Mouse (Mus musculus) adrenal gland, adult 8-10 months (tissue): ENCODE measurements around the gene Nedd8. TPM values are rescaled to one million over a fixed set of nuclear protein-coding genes. Genes with fewer than 3 reads are reported as not detected.

Experiments
- DNase-seq: peaks from one replicate; pipeline ENCODE4 v3.0.0; 2022
- total RNA-seq, 4 experiments: library from RNA; stranded (reverse); gene quantifications; 2 replicates each; pipeline ENCODE4 v1.2.4; 2022

The Nedd8 gene
- total RNA-seq, 4 experiments from 2014 or later = 299 to 385 (median 359) TPM

DNA sequence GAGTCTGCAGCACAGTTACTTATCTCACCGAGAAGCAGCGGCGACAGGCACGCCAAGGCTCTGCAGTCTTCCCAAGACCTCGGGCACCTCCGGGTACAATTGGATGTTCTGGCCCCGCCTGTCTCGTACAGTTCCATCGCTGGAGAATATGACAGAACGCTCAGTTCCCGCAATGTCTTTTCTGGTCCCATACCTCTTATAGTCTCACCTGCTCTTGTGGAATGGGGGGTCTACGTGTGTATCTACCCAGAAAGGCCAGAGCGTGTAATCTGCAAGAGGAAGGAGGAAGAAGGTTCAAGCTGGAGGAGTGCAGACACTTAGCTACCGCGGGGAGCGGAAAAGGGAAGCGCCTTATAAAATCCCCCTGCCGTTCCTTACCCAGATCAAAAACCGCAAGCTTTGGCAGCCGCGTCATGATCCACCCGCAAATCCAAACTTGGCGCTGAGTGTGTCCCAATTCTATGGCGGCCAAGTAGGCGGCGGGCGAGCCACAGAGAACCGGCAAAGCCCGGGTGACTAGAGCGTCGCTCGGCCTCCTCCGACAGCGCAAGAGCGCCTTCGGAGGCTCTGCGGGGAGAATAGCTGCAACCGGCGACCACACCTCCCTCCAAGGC, 11.9 kb downstream of the Nedd8 start, which contains the start of gene Mdp1:
Gene Mdp1 (minus strand): TSS at position 549 of the 614 bp plus-strand sequence.
- peak; percentile 66 for DNase-seq

DNA sequence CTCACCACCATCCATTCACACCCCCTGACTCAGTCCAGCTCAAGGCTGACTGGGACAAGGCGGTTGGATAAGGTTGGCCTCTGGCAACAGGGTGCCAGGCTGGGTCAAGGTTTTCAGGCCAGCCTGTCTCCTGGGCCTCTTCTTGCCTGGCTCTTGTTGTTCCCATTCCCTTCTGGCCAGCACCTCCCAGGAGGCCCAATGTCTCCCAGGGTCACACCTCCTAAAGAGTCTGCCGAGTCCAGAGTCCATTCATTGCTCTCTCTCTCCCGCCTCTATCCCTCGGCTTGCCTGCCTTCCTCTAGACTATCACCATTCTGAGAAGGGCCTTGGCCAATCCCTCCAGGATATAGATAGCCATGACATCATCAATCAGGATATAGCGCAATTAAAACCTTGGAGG, 13.9 kb downstream of the Nedd8 start:
- peak; percentile 76 for DNase-seq

DNA sequence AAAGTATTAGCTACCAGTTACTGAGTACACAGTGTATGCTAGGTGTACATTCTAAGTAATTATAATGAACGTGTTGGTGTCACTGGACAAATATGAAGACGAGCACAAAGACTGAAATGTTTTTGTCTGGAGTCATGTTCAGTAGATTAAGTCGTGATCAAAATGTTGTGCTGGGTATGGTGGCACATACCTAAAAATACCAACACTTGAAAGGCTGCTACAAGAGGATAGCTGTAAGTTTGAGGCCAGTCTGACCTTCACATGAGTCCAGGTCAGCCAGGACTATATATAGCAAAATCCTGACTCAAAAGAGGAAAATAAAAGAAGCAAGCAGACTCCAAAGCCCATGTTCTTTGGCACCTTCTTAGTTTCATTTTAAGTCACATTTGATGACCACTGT, 15.0 kb downstream of the Nedd8 start:
- no peak for DNase-seq

DNA sequence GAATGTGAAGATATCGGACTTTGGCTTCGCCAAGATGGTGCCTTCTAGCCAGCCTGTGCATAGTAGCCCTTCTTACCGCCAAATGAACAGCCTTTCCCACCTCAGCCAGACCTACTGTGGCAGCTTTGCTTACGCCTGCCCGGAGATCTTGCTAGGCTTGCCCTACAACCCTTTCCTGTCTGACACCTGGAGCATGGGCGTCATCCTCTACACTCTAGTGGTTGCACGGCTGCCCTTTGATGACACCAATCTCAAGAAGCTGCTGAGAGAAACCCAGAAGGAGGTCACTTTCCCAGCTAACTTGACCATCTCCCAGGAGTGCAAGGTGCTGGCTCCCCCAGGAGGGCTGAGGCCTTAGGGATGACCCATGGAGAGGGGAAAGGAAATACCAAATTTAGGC, 20.4 kb downstream of the Nedd8 start:
- no peak for DNase-seq

DNA sequence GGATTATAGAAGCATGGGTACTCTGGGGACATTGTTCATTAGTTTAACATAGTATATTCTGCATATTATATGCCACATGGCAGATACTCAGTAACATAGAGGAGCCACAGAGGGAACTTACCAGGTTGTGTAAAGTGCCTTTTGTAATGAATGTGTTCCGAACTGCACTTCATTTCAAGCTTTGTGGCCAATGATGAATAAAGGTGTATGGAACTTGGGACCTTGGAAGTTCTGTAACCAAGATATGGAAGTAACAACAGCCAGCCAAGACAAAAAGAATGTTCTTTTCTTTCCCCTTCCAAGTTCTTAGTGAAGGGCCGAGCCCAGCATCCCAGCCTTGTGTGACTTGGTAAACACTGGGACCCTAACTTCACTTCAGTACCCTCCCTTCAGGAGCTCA, 22.0 kb downstream of the Nedd8 start, which contains the start of gene Tssk4:
Gene Tssk4 (plus strand): TSS at position 301 of the 400 bp plus-strand sequence.
- no peak for DNase-seq

DNA sequence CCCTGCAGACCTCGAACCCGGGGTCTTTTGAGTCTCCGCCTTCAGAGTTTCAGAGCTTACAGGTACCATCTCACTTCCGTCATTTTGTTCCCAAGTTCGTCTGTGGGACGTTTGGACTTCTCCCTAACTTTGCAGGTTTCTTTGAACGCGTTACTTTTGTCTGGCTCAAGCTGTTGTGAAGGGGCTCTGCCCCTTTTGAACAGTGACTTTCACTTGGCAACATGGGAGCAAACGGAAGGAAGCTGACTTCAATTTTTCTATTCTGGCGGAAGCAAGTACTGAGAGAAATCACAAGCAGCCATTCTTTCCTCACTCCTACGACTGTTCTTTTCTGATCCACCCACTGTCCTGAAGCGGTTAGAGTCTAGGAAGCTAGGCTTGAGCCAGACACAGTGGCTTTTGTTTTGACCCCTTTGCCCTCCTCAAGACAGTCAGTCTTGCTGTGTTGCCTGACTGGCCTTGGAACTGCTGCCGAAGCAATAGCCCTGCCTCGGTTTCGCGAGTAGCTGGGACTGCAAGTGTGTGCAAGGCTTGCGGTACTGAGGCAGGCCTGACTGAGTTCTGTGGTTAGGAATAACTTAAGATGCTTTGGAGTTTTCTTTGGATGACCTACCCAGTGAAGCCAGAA, 27.5 kb downstream of the Nedd8 start:
- no peak for DNase-seq

DNA sequence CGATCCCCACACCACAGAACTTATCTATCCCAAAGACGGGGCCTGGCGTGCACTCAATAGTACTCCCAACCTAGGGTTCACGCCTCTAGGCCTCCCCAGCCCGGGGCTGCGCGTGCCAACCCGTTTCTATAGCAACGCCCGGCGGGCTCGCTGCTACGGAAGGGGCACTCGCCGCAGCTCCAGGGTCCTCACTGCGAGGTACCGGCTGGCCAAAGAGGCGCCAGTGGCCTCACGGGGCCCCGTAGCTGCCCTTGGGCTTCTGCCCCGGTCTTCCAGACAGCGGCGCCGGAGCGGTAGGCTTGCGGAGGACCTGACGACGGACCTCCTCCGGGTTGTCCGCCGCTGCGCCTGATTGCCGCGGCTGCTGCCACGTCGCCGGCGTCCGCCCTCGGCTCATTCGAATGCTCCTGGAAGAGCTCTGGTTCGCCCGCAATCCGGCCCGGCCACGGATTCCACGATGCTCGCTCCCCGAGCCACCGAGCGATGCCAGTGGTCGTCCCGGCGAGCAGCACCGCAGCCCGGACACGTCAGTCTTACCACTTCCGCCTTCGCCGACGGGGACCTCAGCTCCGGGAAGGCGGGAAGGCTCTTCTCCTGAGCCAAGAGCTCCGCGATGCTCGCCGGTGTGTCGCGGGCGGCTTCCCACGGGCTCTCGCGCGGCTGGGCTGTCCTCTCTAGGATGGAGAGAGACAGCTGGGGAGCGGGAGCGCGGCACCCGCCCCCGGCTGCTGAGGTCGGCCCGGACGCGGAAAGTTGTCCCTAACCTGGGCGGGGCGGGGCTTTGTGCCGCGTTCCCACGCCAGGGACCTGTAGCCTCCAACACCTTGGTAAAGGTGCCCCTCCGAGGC, 28.6 kb downstream of the Nedd8 start, which contains the start of gene Tm9sf1:
Gene Tm9sf1 (minus strand): TSS at position 747 of the 848 bp plus-strand sequence.
- DNase-seq = peak; percentile 80

DNA sequence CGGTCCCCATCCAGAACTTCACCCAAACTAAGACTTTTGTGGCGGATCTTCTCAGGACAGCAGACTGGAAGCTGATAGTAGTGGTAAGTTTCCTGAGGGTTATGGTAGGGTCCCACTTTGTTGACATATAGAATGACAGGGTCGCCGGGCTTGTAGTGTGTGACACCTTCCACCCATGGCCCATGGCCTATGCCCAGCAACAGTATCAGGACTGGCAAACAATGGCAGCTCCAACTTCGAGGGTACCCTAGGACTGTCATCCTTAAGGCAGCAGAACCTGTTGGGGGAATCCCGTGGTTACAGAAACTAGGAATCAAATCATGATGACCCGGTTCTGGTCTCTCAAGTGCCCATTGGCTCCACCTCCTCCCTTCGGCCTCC, 29.3 kb downstream of the Nedd8 start:
- no peak for DNase-seq

DNA sequence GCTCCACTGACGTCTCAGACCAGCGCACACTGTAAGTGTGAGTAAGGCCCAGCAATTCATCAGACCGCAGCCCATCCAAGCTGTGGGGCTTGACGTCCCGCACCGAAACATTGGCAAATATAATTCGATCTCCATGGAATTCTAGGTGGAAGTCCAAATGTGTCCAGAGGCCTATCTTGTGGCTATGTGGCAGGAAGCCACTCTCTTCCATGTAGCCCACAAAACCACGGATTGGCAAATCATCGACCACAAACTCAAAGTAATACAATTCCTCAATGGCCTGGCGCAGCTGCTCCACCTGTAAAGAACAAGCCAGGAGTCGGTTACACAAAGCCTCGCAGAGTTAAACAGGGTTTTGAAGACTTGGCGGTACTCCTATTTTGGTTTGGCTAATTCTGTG, 30.6 kb downstream of the Nedd8 start:
- no peak for DNase-seq

DNA sequence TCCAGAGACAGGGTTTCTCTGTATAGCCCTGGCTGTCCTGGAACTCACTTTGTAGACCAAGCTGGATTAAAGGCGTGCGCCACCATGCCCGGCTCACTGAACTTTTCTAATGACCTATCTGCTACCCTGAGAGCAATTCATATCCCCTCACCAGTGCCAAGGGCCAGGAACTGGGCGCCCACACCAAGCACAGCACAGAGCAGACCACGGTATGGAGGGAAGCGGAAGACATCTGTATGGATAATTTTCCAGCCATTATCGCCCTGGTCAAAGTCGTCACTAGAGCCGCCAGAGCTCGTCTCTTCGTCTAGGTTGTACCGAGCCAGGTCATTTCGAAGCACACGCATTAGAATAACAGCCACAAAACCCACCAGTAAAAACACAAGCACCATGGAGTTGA, 31.1 kb downstream of the Nedd8 start:
- DNase-seq = no peak

DNA sequence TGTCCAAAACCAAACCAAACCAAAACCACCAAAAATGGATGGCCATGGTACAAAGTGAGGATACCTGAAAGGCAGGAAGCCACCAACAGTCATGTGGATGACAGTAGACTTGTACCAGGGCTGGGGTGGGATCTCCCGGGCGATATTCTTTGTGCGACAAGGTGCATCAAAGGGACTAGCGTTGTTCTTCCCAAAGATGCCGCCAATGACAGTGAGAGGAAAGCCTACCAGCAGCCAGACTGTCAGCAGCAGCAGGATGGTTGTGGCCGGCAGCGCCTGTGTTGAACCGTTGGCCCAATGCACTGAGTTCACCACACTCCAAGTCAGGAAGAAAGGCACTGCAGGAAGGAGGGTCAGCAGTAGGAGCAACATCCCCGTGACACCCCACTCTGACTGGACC, 34.1 kb downstream of the Nedd8 start, which contains the start of gene Gm49378:
Gene Gm49378 (minus strand): TSS at position 101 of the 400 bp plus-strand sequence.
- DNase-seq = no peak

DNA sequence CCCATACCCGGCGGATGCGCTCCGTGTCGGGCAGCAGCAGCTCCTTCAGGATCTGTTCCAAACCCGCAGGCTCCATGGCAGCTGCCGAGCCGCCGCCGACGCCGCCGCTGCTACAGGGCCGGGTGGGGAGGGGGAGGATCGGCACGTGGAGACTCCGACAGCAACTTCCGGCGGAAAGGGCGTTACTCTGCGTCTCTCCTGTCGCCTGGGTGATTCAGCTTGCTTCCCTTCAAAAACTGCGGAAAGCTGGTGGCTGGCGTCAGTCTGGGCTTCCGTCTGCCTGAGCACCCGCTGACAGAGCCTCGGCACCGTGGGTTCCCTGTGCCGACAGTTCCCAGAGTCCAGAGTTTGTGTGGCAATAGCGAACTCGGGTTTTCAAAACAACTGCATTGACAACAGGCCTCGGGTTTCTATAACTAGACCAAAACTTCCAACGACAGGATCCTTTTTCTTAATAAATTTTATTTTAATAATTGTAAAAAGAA, 36.4 kb downstream of the Nedd8 start, which contains the start of gene Ipo4:
Gene Ipo4 (minus strand): TSS at position 435 of the 485 bp plus-strand sequence.
- peak; percentile 84 for DNase-seq

DNA sequence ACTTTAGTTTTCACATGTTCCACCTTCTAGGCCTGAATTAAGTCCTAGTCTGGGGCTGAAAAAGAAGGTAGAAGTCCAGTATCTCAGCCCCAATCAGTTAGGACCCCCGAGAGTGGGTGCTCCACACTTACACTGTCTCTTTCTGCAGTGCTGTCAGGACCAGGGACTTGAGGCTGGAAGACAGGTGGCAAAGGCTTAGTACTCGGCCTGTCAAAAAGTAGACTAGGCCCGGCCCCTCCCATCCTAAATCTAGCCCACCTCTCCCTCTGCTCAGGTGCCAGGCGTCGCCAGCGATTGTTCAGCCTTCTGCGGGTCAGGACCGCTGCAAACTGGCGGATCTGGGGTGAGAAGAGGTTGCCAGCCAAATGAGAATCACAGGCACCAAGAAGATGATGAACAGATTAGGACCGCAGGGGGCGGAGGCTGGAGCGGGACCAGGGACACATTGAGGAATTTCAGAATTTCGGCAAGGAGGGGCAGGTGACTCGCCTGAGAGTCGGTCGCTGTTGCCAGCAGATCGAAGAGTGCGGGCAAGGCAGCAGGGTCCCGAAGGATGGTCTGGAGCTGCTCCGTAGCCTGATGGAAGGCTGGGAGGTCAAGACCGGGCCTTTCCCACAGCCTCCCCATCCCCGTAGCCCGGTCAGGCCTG, 36.9 kb downstream of the Nedd8 start:
- DNase-seq = no peak

DNA sequence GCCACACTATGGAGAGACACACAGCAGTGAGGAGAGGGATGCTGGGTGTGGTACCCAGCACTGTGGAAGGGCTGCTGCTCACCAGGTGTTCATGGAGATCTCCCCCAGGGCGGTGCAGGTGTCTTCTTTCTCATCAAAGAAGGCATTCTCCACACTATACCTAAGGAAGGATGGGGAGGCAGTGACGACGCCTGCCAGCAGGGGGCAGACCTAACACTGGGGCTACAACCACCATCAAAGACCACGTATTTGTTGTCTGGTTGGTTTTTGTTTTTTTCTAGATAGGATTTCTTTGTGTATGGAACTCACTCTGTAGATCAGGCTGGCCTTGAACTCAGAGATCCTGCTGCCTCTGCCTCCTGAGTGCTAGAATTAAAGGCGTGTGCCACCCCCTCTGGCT, 42.6 kb downstream of the Nedd8 start:
- DNase-seq = no peak

DNA sequence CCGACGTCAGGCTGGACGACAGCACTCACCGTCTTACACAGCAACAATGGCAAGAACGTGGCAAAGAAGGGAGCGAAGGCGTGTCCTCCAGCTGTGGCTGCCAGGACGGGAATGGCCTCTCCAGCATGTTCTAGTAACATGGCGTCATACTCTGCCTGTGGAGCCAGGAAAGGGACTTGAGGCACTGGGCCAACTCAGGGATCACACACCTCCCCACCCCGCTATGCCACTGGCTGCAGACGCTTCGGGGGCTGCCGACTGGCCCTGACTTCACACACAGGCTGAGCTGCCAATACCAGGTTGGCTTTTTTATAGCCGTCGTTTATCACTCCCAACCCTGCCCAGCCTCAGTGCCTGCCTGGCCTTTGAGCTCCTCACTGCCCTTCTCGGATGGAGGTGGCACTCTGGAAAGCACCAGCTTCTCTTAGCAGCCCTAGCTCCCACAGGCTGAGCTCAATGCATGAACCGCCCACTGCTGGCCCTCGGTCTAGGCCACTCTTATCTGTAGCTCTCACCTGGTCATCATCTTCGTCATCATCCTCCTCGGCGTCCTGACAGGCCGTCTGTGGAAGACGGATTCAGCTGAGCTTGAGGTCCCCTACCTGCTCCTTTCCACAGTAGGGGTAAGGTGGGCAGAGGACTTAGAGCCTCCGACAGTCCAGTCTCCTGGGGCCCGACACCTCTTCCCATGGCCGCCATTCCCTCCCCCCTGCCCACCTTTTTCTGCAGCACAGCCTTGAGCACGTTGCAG, 43.7 kb downstream of the Nedd8 start:
- no peak for DNase-seq

DNA sequence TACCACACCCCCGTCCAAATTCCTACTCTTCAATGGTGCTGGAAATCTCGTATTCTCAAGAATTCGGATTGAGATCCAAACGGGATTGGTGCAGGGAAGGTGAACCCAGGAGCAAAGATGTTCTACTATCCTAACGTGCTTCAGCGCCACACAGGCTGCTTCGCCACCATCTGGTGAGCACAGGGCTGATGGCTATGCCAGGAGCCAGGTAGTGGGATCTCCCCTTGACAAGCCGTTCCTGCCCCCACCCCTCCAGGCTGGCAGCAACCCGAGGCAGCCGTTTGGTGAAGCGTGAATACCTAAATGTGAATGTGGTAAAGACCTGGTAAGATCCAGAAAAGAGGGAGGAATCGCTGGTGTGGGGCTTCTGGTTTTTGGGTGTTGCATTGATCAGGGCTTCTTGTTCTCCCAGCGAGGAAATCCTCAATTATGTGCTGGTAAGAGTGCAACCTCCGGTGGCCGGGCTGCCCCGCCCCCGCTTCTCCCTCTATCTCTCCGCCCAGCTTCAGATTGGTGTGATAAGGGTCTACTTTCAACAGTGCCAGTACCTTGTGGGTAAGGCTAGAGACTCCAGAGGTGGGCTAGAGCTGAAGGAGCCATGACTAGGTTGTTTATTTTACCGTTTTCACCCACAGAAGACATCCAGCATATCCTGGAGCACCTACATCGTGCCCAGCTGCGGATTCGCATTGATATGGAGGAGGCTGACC, 53.3 kb downstream of the Nedd8 start:
- no peak for DNase-seq

DNA sequence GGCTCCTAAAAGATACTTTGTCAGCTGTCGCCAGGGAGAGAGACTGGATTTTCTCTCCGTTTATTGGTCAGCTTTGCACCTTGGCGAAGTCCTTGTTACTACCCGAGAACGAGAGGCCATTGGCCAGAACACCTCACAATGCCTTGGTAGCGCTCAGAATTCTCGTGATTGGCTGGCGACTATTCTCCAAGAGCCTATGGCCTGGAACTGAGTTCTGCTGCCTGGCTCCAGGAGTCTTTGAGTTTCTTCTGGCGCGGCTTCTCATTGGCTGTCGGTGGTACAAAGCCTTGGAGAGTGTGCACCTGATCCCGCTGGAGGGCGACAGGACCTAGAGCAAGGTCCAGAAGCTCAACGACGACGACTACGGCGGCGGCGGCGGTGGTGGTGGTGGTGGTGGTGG, 54.1 kb downstream of the Nedd8 start, which contains the start of gene Rec8:
Gene Rec8 (plus strand): TSS at position 216 of the 400 bp plus-strand sequence.
- DNase-seq = peak; percentile 47

DNA sequence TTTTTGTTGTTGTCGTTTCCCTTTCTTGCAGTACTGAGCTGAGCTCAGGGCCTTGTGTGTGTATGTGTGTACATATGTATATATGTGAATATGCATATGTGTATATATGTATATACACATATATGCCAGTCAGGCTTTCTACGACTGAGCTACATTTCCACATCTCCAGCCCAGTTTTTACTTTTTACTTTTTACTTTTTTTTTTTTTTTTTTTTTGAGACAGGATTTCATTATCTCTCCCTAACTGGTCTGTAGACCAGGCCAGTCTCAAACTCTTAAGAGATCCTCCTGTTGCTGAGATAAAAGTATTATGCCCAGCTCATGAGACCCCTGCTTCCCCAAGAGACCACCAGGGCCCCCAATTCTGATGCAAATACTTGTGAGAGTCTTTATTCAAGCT, 55.1 kb downstream of the Nedd8 start:
- no peak for DNase-seq

DNA sequence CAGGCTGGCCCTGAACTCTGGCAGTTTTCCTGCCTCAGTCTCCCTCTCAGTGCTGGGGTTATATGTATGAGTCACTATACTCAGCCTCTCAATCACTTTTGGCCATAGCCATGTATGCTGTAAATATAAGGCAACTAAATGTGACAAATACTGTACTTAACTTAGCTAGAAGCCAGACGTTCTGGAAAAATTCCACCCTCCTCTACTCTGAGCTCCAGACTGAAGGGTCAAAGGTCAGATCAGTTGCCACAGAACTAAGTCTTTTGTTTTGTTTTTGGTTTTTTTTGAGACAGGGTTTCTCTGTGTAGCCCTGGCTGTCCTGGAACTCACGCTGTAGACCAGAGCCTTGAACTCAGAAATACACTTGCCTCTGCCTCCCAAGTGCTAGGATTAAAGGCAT, 56.0 kb downstream of the Nedd8 start:
- DNase-seq = no peak

DNA sequence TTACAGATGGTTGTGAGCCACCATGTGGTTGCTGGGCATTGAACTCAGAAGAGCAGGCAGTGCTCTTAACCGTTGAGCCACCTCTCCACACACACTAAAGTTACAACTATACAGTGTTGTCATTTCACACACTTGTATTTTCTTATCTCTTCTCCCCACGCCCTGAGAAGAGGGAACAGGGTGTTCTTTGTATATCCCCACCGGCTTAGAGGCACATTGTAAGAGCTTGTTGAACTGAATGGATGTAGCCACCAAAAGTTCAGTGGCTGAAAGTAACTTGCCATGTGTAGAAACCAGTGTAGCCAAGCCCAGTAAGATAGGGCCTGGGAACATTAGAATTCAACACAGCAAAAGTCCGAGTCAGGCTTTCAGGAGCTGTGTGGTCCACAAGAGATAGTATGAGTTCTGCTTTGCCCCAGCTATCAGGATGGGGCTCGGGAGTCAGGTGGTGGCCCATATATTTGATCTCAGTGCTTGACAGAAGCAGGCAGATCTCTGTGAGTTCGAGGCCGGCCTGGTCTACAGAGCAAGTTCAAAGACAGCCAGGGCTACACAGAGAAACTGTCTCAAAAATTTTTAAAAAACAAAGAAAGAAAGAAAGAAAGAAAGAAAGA, 57.3 kb downstream of the Nedd8 start:
- no peak for DNase-seq

DNA sequence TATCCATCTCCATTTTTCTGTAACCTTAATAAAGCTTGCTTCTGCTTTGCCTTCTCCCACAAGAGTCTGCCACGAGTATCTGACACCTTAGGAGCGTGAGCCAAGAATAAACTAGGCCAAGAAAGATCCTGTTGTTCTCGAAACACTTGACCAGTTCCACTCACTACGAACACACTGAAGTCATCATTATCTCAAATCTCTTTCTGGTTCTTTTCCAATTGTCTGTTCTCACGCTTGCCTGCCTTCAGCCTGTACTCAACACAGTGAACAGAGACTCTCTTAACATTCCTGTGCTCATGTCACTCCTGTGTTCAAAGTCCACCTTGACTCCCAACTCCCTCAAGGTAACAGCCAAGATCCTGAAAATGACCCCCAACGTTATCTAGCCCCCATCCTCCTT, 58.6 kb downstream of the Nedd8 start:
- no peak for DNase-seq
